Mouse (Mus musculus) myocyte (in vitro differentiated cells): ENCODE measurements around the gene Btaf1.

Source experiments
- POLR2A ChIP-seq: IDR thresholded peaks from one replicate; pipeline ENCODE4 v1.6.1; 2011; ENCODE audit warnings: low read depth, mild to moderate bottlenecking, control low read depth, moderate library complexity; ENCODE audit not compliant: insufficient read length
- TCF12 ChIP-seq: IDR thresholded peaks from one replicate; pipeline ENCODE4 v1.6.1; 2011; ENCODE audit warnings: mild to moderate bottlenecking, control low read depth; ENCODE audit not compliant: poor library complexity, insufficient read depth, severe bottlenecking
- TCF3 ChIP-seq: IDR thresholded peaks from one replicate; pipeline ENCODE4 v1.6.1; 2011; ENCODE audit warnings: low read depth, control low read depth; ENCODE audit not compliant: insufficient read length

GRCm38 (mm10) chr19:36909150-36909549 is 16.7 kb upstream of the Btaf1 start:
- TF ChIP-seq TCF3, result no peak
- TF ChIP-seq TCF12, result no peak
- no peak for TF ChIP-seq POLR2A
